Mouse (Mus musculus): ENCODE results near the gene Rab33b.

DNA sequence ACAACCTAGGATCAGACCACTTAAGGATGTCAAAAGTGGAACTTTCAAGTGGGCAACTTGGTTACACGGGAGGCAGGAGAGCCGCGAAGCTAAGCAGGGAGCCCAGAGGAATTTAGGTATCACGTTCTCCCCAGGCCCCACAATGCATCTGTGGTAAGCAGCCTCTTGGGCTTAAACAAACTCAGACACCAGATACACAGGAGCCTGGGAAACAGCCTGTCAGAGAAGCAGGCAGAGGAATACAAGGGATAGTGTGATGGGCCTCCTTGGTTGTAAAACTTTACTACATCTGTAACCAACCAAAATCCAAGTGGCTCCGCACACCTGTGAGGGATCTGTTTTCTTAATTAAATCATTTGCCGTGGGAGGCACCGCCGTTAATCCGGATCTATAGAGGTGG lies 50.3 kb downstream of the Rab33b start:
- no peak for TF ChIP-seq CTCF (IDR thresholded peaks at IDR 0.05; ENCODE audit: extremely low read depth, insufficient read depth, low read length)
- no peak for TF ChIP-seq POLR2A (IDR thresholded peaks at IDR 0.05; ENCODE audit: extremely low read depth, insufficient read depth, low read length)
